Mouse (Mus musculus): ENCODE measurements around the gene Agap1. TPM values are rescaled to one million over a fixed set of nuclear protein-coding genes. Genes with fewer than 3 reads are reported as not detected.

The Agap1 gene
- total and polyA plus RNA-seq, 3 experiments, result 0.01 TPM; not detected in 2

DNA sequence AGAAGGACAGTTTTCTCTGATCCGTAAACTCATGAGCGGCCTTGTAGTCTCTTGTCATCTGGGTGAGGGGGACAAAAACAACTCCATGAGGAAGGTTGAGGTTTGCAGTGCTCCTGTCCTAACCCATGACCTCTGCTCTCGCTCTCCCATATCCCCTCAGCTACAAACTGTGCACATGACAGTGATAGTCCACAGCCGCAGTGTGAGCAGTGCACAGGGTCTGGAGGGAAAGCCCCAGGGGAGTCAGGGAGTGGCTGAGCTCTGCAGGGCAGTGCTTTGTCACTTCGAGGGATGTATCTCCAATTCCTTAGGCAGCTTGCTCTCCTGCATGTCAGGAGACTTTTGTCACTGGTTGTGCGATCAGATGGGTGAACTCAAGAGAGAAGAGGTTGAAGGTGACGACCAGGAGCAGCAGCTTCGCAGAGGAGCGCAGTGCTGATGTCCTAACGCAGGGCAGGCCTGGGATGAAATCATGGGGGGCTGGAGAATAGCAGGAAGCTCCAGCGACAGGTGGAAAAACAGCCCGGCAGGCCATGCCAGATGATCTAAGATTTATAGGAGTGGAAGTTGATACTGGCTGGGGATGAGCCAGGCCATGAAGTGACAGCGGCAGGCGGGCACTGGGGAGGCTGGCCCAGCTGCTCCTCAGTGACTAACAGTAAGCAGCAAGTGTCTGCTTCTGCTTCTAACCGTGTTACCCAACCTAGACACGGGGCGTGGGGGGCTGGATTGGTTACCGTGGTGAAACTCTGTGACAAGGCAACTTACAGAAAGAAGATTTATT is 83.7 kb downstream of the Agap1 start:
- no peaks in the 10 kb centered on the region for H3K79me2 ChIP-seq (ENCODE audit: control insufficient read depth, insufficient read depth, low read length, poor library complexity)
- no peak overlapping the region for H3K9ac ChIP-seq (ENCODE audit: control insufficient read depth, low read depth, low read length, poor library complexity, severe bottlenecking)
- no peaks in the 10 kb centered on the region; the same call in 1 of the 2 replicates for H3K9me3 ChIP-seq (replicated peaks; ENCODE audit: insufficient read depth, low read length)
- H3K4me3 ChIP-seq (ENCODE audit: control insufficient read depth in 1 of 2, insufficient read depth in 1 of 2, low read depth in 2 of 2, low read length in 2 of 2), result no peak overlapping the region
- DNase-seq (ENCODE audit: low read depth, low spot score), result no peak
- H3K4me1 ChIP-seq (ENCODE audit: control insufficient read depth in 1 of 2, insufficient read depth in 2 of 2, low read length in 2 of 2), result no peaks in the 10 kb centered on the region
- no peak for TF ChIP-seq E2F4 (IDR thresholded peaks at IDR 0.05; ENCODE audit: borderline replicate concordance, low read depth, low read length)
- TF ChIP-seq ZNF384 (IDR thresholded peaks at IDR 0.05; ENCODE audit: low read depth, low read length), result no peak
- no peak for TF ChIP-seq JUND (IDR thresholded peaks at IDR 0.05; ENCODE audit: low read depth, low read length)
- no peak for TF ChIP-seq BHLHE40 (IDR thresholded peaks at IDR 0.05; ENCODE audit: borderline replicate concordance, low read depth, low read length)
- no peak for TF ChIP-seq MAFK (IDR thresholded peaks at IDR 0.05; ENCODE audit: borderline replicate concordance, low read depth, low read length)
- TF ChIP-seq SIN3A (IDR thresholded peaks at IDR 0.05; ENCODE audit: low read length), result no peak
- TF ChIP-seq GATA1 (IDR thresholded peaks at IDR 0.05; ENCODE audit: low read depth, low read length), result no peak
- no peak for TF ChIP-seq POLR2AphosphoS5 (IDR thresholded peaks at IDR 0.05; ENCODE audit: borderline replicate concordance, low read depth, low read length)
- TF ChIP-seq ZMIZ1 (IDR thresholded peaks at IDR 0.05; ENCODE audit: low read depth, low read length), result no peak
- TF ChIP-seq GABPA (IDR thresholded peaks at IDR 0.05; ENCODE audit: low read depth, low read length), result no peak
- TF ChIP-seq ETS1 (IDR thresholded peaks at IDR 0.05; ENCODE audit: low read depth, low read length), result no peak
- TF ChIP-seq RCOR1 (IDR thresholded peaks at IDR 0.05; ENCODE audit: low read depth, low read length), result no peak
- TF ChIP-seq TCF12 (IDR thresholded peaks at IDR 0.05; ENCODE audit: low read depth, low read length), result no peak
- TF ChIP-seq POLR2A (IDR thresholded peaks at IDR 0.05; ENCODE audit: control insufficient read depth in 1 of 2, insufficient read depth in 1 of 2, low read depth in 1 of 2, low read length in 2 of 2, poor library complexity in 1 of 2), result no peak
- H3K27ac ChIP-seq (ENCODE audit: control insufficient read depth, low read depth, low read length), result no peak overlapping the region
- H3K27me3 ChIP-seq (ENCODE audit: control insufficient read depth in 1 of 2, insufficient read depth in 2 of 2, low read length in 2 of 2), result no peaks in the 10 kb centered on the region
- no peaks in the 10 kb centered on the region for H3K36me3 ChIP-seq (ENCODE audit: control insufficient read depth in 1 of 2, insufficient read depth in 2 of 2, low read length in 2 of 2)

DNA sequence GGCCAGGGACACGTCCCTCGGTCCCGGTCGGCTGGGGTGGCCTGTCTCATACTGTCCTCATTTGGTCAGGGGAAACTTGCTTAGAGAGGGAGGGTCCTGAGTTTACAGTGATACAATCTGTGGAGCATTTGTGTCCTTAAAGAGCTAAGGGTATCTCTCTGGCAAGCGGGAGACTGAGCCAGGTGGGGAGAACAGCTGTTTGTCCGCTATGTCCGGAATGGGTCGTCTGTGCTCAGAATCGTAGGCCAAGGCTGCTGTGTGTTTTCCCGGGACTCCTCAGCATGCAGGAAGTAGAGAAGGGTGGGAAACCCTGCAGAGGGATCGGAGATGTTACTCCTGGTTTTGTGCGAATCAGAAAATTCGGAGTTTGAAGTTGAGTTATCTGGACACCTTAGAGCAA is 84.5 kb downstream of the Agap1 start:
- DNase-seq (ENCODE audit: low read depth, low spot score), result no peak
- no peaks in the 10 kb centered on the region for H3K79me2 ChIP-seq (ENCODE audit: control insufficient read depth, insufficient read depth, low read length, poor library complexity)
- TF ChIP-seq MXI1 (IDR thresholded peaks at IDR 0.05; ENCODE audit: low read depth, low read length), result no peak
- no peak for TF ChIP-seq MYC (IDR thresholded peaks at IDR 0.05; ENCODE audit: low read depth, low read length)
- no peak for TF ChIP-seq E2F4 (IDR thresholded peaks at IDR 0.05; ENCODE audit: borderline replicate concordance, low read depth, low read length)
- no peak for TF ChIP-seq ZMIZ1 (IDR thresholded peaks at IDR 0.05; ENCODE audit: low read depth, low read length)
- no peak for TF ChIP-seq MEF2A (IDR thresholded peaks at IDR 0.05; ENCODE audit: extremely low read depth, insufficient replicate concordance, low read depth, low read length, poor library complexity, severe bottlenecking)
- no peak for TF ChIP-seq GATA1 (IDR thresholded peaks at IDR 0.05; ENCODE audit: low read depth, low read length)
- no peak for TF ChIP-seq ZC3H11A (IDR thresholded peaks at IDR 0.05; ENCODE audit: low read depth, low read length)
- TF ChIP-seq EP300 (IDR thresholded peaks at IDR 0.05; ENCODE audit: low read depth in 1 of 2, low read length in 2 of 2), result no peak
- TF ChIP-seq GABPA (IDR thresholded peaks at IDR 0.05; ENCODE audit: low read depth, low read length), result no peak
- TF ChIP-seq TAL1 (IDR thresholded peaks at IDR 0.05; ENCODE audit: low read length), result no peak
- TF ChIP-seq UBTF (IDR thresholded peaks at IDR 0.05; ENCODE audit: borderline replicate concordance, insufficient read depth, low read depth, low read length), result no peak
- TF ChIP-seq POLR2AphosphoS5 (IDR thresholded peaks at IDR 0.05; ENCODE audit: borderline replicate concordance, low read depth, low read length), result no peak
- no peak for TF ChIP-seq TCF12 (IDR thresholded peaks at IDR 0.05; ENCODE audit: low read depth, low read length)
- TF ChIP-seq TBP (IDR thresholded peaks at IDR 0.05; ENCODE audit: low read depth, low read length), result no peak
- TF ChIP-seq NRF1 (IDR thresholded peaks at IDR 0.05; ENCODE audit: insufficient read depth, low read depth, low read length, poor library complexity, severe bottlenecking), result no peak
- TF ChIP-seq MAX (IDR thresholded peaks at IDR 0.05; ENCODE audit: low read length), result no peak
- TF ChIP-seq ZKSCAN1 (IDR thresholded peaks at IDR 0.05; ENCODE audit: low read depth, low read length), result no peak
- TF ChIP-seq ZNF384 (IDR thresholded peaks at IDR 0.05; ENCODE audit: low read depth, low read length), result no peak
- H3K27me3 ChIP-seq (ENCODE audit: control insufficient read depth in 1 of 2, insufficient read depth in 2 of 2, low read length in 2 of 2), result no peaks in the 10 kb centered on the region
- H3K9ac ChIP-seq (ENCODE audit: control insufficient read depth, low read depth, low read length, poor library complexity, severe bottlenecking), result no peak overlapping the region
- no peak overlapping the region for H3K27ac ChIP-seq (ENCODE audit: control insufficient read depth, low read depth, low read length)
- H3K9me3 ChIP-seq (replicated peaks; ENCODE audit: insufficient read depth, low read length), result no peaks in the 10 kb centered on the region; the same call in 1 of the 2 replicates
- H3K4me3 ChIP-seq (ENCODE audit: control insufficient read depth in 1 of 2, insufficient read depth in 1 of 2, low read depth in 2 of 2, low read length in 2 of 2), result no peak overlapping the region
- H3K4me1 ChIP-seq (ENCODE audit: control insufficient read depth in 1 of 2, insufficient read depth in 2 of 2, low read length in 2 of 2), result no peaks in the 10 kb centered on the region
- H3K36me3 ChIP-seq (ENCODE audit: control insufficient read depth in 1 of 2, insufficient read depth in 2 of 2, low read length in 2 of 2), result no peaks in the 10 kb centered on the region

All from MEL (cell line).